Mouse (Mus musculus) lung, postnatal 0 days (tissue): Measurements from ENCODE around the gene Them5.

ENCODE experiments used
- CTCF ChIP-seq: IDR thresholded peaks from 2 replicates; pipeline ENCODE4 v1.5.1; 2016; ENCODE audit warnings: antibody characterized with exemption, mild to moderate bottlenecking
- EP300 ChIP-seq: IDR thresholded peaks from 2 replicates; pipeline ENCODE4 v1.6.1; 2016; ENCODE audit warnings: antibody characterized with exemption, mild to moderate bottlenecking, control low read depth

GRCm38 (mm10) chr3:94368631-94369030, 26.7 kb downstream of the Them5 start:
- no peak for TF ChIP-seq CTCF
- no peak for TF ChIP-seq EP300
